Mouse (Mus musculus): ENCODE results near the gene Slfnl1. TPM values are rescaled to one million over a fixed set of nuclear protein-coding genes. Genes with fewer than 3 reads are reported as not detected.

The Slfnl1 gene
- total RNA-seq (2021): not detected
- polyA plus RNA-seq (2012; rRNA removed): 0.18 and 0.31 TPM in 2 replicates
- long read RNA-seq: 0 reads

GRCm38 (mm10) chr4:120531986-120532385, at the start of gene Slfnl1:
Slfnl1 (plus strand) TSS chr4:120532231.
- DNase-seq: no peak
- TF ChIP-seq POLR2A (IDR thresholded peaks at IDR 0.05; ENCODE audit: insufficient read depth, low read depth, low read length) (no peak), EP300 (IDR thresholded peaks at IDR 0.05; ENCODE audit: insufficient read depth, low read depth, low read length) (no peak), CTCF (IDR thresholded peaks at IDR 0.05) (no peak)
- Histone ChIP-seq H3K4me3 (no peak within 1 kb of the TSS), H3K9ac (ENCODE audit: low read depth, low read length) (no peak within 1 kb of the TSS), H3K27me3 (ENCODE audit: control insufficient read depth, insufficient read depth, low read length) (no peaks in the 10 kb centered on the region), H3K4me1 (ENCODE audit: control insufficient read depth, insufficient read depth, low read length) (no peaks in the 10 kb centered on the region), H3K27ac (no peak within 1 kb of the TSS), H3K79me2 (replicated peaks; ENCODE audit: control insufficient read depth, insufficient read depth, low read length) (no peaks in the 10 kb centered on the region), H3K36me3 (ENCODE audit: control insufficient read depth, insufficient read depth, low read length) (no peaks in the 10 kb centered on the region)
- intact Hi-C loops (cut with DNase I): no loop called here
- WGBS: 80% methylated on average over 6 of the region's 6 CpGs

GRCm38 (mm10) chr4:120487707-120488106, 44.3 kb upstream of the Slfnl1 start:
- no peaks in the 10 kb centered on the region for H3K27me3 ChIP-seq (ENCODE audit: control insufficient read depth, insufficient read depth, low read length)
- no peak overlapping the region for H3K27ac ChIP-seq
- H3K79me2 ChIP-seq (replicated peaks; ENCODE audit: control insufficient read depth, insufficient read depth, low read length): no peaks in the 10 kb centered on the region
- 38% methylated on average over 1 of the region's 1 CpGs for WGBS
- no peak for DNase-seq
- H3K4me3 ChIP-seq: no peak overlapping the region
- peaks cover 2% of the 10 kb centered on the region for H3K4me1 ChIP-seq (ENCODE audit: control insufficient read depth, insufficient read depth, low read length)
- H3K9ac ChIP-seq (ENCODE audit: low read depth, low read length): no peak overlapping the region
- no peak for TF ChIP-seq CTCF (IDR thresholded peaks at IDR 0.05)
- no peak for TF ChIP-seq EP300 (IDR thresholded peaks at IDR 0.05; ENCODE audit: insufficient read depth, low read depth, low read length)
- TF ChIP-seq POLR2A (IDR thresholded peaks at IDR 0.05; ENCODE audit: insufficient read depth, low read depth, low read length): no peak
- intact Hi-C loops (cut with DNase I): no loop called here
- H3K36me3 ChIP-seq (ENCODE audit: control insufficient read depth, insufficient read depth, low read length): peaks cover 5% of the 10 kb centered on the region; the same call in 1 of the 2 replicates

GRCm38 (mm10) chr4:120506955-120507354, 25.1 kb upstream of the Slfnl1 start:
- no peaks in the 10 kb centered on the region for H3K36me3 ChIP-seq (ENCODE audit: control insufficient read depth, insufficient read depth, low read length)
- H3K27ac ChIP-seq: no peak overlapping the region
- TF ChIP-seq POLR2A (IDR thresholded peaks at IDR 0.05; ENCODE audit: insufficient read depth, low read depth, low read length) (no peak), CTCF (IDR thresholded peaks at IDR 0.05) (no peak)
- no peaks in the 10 kb centered on the region for H3K79me2 ChIP-seq (replicated peaks; ENCODE audit: control insufficient read depth, insufficient read depth, low read length)
- DNase-seq: no peak
- no peaks in the 10 kb centered on the region for H3K4me1 ChIP-seq (ENCODE audit: control insufficient read depth, insufficient read depth, low read length)
- no peak overlapping the region for H3K4me3 ChIP-seq
- H3K9ac ChIP-seq (ENCODE audit: low read depth, low read length): no peak overlapping the region
- whole genome bisulfite sequencing: 73% methylated on average over 1 of the region's 1 CpGs
- intact Hi-C loops (cut with DNase I): no loop called here
- H3K27me3 ChIP-seq (ENCODE audit: control insufficient read depth, insufficient read depth, low read length): no peaks in the 10 kb centered on the region

- no peak overlapping the region for H3K9ac ChIP-seq (ENCODE audit: low read depth, low read length)
- no peak overlapping the region for H3K27ac ChIP-seq
- intact Hi-C loops (cut with DNase I): no loop called here
- DNase-seq: no peak
- H3K4me1 ChIP-seq (ENCODE audit: control insufficient read depth, insufficient read depth, low read length): no peaks in the 10 kb centered on the region
- no peaks in the 10 kb centered on the region for H3K79me2 ChIP-seq (replicated peaks; ENCODE audit: control insufficient read depth, insufficient read depth, low read length)
- 98% methylated on average over 4 of the region's 4 CpGs for WGBS
- H3K4me3 ChIP-seq: no peak overlapping the region
- H3K27me3 ChIP-seq (ENCODE audit: control insufficient read depth, insufficient read depth, low read length): no peaks in the 10 kb centered on the region
- TF ChIP-seq EP300 (IDR thresholded peaks at IDR 0.05; ENCODE audit: insufficient read depth, low read depth, low read length) (no peak), CTCF (IDR thresholded peaks at IDR 0.05) (no peak), POLR2A (IDR thresholded peaks at IDR 0.05; ENCODE audit: insufficient read depth, low read depth, low read length) (no peak)
- H3K36me3 ChIP-seq (ENCODE audit: control insufficient read depth, insufficient read depth, low read length): peaks cover 2% of the 10 kb centered on the region; the same call in 1 of the 2 replicates
Observed at GRCm38 (mm10) chr4:120511203-120511602, 20.8 kb upstream of the Slfnl1 start.

GRCm38 (mm10) chr4:120514366-120514765, 17.7 kb upstream of the Slfnl1 start:
- Histone ChIP-seq H3K27ac (no peak overlapping the region), H3K4me1 (ENCODE audit: control insufficient read depth, insufficient read depth, low read length) (no peaks in the 10 kb centered on the region), H3K36me3 (ENCODE audit: control insufficient read depth, insufficient read depth, low read length) (peaks cover 2% of the 10 kb centered on the region; the same call in 1 of the 2 replicates), H3K27me3 (ENCODE audit: control insufficient read depth, insufficient read depth, low read length) (no peaks in the 10 kb centered on the region), H3K79me2 (replicated peaks; ENCODE audit: control insufficient read depth, insufficient read depth, low read length) (no peaks in the 10 kb centered on the region), H3K4me3 (no peak overlapping the region), H3K9ac (ENCODE audit: low read depth, low read length) (no peak overlapping the region)
- WGBS: 97% methylated on average over 2 of the region's 2 CpGs
- DNase-seq: no peak
- intact Hi-C loops (cut with DNase I): no loop called here
- TF ChIP-seq POLR2A (IDR thresholded peaks at IDR 0.05; ENCODE audit: insufficient read depth, low read depth, low read length) (no peak), EP300 (IDR thresholded peaks at IDR 0.05; ENCODE audit: insufficient read depth, low read depth, low read length) (no peak), CTCF (IDR thresholded peaks at IDR 0.05) (no peak)

GRCm38 (mm10) chr4:120516491-120516890, 15.5 kb upstream of the Slfnl1 start:
- no peak for DNase-seq
- 95% methylated on average over 7 of the region's 7 CpGs for WGBS
- Histone ChIP-seq H3K4me1 (ENCODE audit: control insufficient read depth, insufficient read depth, low read length) (no peaks in the 10 kb centered on the region), H3K27ac (no peak overlapping the region), H3K9ac (ENCODE audit: low read depth, low read length) (no peak overlapping the region), H3K4me3 (no peak overlapping the region), H3K79me2 (replicated peaks; ENCODE audit: control insufficient read depth, insufficient read depth, low read length) (no peaks in the 10 kb centered on the region), H3K36me3 (ENCODE audit: control insufficient read depth, insufficient read depth, low read length) (peaks cover 2% of the 10 kb centered on the region), H3K27me3 (ENCODE audit: control insufficient read depth, insufficient read depth, low read length) (no peaks in the 10 kb centered on the region)
- intact Hi-C loops (cut with DNase I): loop anchor here (5.0 kb wide), 1 partner anchor 129 kb away; no protein-coding TSS in a partner anchor
- TF ChIP-seq EP300 (IDR thresholded peaks at IDR 0.05; ENCODE audit: insufficient read depth, low read depth, low read length): no peak
- TF ChIP-seq CTCF (IDR thresholded peaks at IDR 0.05): no peak
- TF ChIP-seq POLR2A (IDR thresholded peaks at IDR 0.05; ENCODE audit: insufficient read depth, low read depth, low read length): no peak
